Mouse (Mus musculus) layer of hippocampus, adult 9-11 months (tissue): Measurements from ENCODE around the gene Vti1b.
"Not testable (repeated sequence)": the region's sequence is repeated elsewhere in the genome, so short reads cannot be mapped to it uniquely, and the experiment has no call there.

Experiments
- DNase-seq: peaks from one replicate; pipeline ENCODE4 v3.0.0; 2022

The Vti1b gene

DNA sequence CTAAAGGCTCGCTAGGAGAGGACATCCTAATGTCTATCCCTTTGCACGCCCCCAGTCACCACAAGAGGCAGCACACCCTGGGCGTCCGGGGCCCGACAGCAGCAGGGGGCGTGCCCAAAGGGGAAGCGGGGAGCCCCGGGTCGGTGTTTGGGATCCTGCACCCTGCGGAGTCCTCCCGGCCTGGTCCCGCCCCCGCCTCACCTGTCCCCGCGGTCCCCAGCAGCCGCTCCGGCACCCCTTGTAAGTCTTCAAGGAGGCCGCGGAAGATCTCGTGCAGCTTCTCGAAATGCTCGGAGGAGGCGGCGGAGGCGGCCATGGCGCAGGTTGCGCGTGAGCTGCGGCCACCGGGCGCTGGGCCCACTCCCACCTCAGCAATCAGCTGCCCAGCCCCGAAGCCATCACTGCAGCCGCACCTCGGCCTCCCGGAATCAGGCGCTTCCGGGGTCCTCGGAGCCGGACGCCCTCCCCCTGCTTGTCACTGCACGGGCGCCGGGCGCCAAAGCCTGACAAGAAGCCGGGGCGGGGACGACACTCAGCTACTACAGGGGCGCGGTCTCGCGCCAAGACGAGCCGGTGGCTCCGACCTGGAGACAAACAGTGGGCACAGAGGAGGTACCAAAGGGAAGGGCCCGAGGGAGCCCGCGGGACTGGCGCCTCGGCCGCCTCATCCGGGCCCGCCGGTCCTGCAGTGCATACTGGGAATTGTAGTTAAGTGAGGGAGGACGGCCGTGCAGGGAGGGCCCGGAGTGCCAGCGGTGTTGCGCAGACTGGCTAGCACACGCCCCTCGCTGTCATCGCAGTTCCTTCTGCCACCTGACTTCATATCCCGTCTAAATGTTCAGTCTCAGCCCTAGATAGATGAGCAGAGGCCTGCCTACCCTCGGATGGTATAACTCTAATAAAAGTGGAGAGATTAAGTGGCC lies at the start of gene Vti1b:
TSS of gene Vti1b (minus strand) at position 649 of the 923 bp plus-strand sequence.
- peak; percentile 93 for DNase-seq

DNA sequence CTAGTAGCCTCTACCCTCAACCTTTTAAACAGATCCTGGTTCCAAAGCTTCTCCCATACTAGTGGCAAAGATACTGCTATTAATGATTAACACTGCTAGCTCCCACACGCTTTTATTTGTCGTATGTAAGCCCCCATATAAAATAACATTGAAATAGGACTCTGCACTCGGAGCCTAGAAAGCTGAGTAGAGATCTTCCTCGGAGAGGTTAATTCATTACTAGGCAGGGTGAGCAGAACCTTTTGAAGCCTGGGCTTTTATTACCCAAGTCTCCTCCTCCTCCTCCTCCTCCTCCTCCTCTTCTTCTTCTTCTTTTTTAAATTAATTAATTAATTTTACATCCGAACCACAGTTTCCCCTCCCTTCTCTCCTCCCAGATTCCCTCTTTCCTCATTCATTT lies 45.0 kb upstream of the Vti1b start:
- no peak for DNase-seq

DNA sequence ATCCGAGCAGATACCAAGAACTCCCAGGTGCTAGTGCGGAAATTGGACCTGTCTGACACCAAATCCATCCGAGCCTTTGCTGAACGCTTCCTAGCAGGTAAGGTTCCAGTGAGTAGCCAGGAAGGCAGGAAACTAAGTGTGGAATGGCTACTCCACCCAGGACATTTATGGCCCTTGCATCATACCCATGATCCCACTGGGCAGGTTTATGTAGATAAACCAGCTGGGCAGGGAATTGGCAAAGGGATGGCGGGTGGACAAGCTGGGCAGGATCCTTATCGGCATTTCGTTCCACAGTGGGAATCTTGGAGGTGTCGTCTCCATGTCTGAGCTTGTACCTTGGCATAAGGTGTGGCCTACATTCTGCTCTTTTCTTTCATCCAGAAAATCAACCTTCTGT lies 39.0 kb upstream of the Vti1b start:
- no peak for DNase-seq

DNA sequence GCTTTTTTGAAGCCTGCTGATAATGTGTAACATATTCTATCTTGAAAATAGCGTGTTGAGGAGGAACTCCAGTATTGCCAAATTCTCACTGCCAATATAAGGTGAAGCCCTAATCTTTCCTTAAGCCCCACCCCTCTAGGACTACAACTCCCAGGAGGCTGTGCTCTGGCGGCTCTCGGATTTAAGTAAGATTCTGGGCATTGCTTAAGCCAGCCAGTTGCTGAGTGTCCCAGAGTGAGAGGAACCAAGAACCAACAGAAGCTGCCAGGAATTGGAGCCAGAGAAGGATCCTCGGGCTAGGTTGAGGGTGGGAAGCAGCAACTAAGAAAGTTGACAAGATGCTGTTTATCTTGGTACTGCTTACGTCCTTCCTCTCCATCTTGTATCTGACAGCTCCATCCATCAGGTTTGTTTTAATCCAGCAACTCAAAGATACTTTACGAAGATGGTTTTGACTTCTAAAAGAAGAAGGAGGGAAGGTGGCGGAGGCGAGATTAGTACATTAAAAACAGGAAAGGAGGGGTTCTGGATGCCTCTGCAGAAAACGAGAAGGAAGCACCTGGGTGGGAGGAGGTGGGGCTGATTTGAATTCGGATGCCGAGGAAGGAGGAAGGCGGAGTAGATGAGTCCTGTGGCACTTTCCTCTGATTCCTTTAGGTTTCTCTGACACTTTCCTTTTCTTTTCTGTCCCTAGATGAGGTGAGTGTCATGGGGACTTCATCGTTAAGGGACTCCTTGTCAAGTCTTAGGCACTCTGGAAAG lies 36.4 kb upstream of the Vti1b start, which contains the start of gene Rdh12:
TSS of gene Rdh12 (plus strand) at position 212 of the 762 bp plus-strand sequence.
- DNase-seq: peak; percentile 23

DNA sequence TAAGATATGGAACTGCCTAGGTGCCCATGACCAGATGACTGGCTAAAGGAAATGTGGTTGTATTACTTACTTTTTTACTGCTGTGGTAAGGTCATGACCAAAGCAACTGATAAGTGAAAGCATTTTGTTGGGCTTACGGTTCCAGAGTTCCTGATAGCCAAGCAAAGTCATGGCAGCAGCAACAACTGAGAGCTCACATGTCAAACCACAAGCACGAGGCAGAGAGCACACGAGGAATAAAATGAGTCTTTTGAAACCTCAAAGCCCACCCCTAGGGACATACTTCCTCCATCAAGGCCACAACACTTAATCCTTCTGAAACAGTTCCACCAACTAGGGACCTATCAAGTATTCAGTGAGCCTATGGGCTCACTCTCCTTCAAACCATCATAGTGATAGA lies 29.4 kb upstream of the Vti1b start:
- no peak for DNase-seq

DNA sequence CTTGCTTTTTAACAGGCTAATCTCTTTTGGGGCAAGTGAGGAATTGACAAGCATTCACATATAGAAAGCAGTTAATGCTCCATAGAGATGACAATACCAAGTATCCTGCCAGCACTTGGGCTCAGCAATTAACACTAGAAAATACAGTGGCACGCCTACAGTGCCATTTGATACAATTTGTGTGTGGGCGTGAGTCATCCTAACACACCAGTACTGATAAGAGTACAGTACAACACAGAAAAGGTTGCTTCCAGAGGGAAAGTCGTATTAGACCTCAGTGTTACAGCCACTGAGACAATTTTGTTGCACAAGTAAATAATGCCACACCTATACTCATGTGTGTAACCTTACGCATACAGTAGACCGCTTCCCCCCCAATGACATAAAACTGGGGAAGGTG lies 24.6 kb upstream of the Vti1b start:
- peak; percentile 71 for DNase-seq

DNA sequence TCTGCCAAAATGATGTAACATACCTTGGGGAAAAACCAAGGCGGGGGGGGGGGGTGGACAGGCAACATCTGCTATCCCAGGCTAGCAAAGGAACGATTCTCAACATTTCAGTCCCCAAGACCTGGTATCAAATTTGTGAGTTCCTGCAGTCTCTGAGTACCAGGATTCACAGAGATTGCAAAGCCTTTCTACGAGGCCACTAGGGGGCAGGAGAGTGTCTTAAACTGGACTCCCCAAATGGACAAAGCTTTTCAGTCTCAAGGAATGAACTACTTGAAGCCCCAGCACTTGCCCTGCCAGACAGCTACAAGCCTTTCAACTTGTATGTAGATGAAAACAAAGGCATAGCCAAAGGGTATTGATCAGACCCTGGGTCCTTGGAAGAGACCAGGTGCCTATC lies 21.0 kb upstream of the Vti1b start:
- peak; percentile 70 for DNase-seq

DNA sequence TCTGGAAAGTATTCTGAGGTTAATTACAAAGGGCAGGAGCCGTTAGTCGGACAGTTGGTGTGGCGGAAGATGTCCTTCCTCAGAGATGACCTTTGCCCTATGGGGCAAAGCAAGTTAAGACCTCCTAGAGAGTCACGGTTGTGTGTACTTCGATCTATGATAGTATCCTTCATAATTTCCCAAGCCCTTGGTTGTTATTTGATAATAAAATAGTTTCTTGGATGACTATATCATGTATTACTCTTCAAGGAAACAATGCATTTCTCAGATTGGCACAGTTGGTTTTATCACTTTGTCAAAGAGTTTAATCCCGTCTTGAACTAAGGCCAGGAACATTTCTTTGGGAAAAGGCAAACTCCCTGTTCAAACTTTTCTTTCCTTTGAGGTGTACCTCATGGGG lies 19.7 kb upstream of the Vti1b start, which contains the start of gene Rdh11:
TSS of gene Rdh11 (minus strand) at position 101 of the 400 bp plus-strand sequence.
- DNase-seq: no peak

DNA sequence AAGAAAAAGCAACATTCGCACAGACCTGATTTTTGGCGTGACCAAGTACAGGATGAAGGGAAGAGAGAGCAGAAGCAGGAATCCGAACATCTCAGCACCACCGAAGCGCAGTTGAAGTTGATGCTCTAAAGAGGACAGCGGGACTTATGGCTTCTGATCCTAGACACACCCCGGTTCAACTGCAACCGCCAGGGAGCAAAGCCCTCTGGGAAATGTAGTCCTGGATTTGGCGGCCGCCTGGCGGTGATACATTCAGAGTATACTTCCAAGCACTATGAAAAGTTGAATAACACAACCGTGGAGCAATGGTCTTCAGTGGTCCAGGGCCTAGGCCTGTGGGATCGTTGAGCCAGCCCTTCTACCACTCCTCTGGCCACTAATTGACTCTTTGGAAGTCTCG lies 19.2 kb upstream of the Vti1b start:
- peak; percentile 75 for DNase-seq

DNA sequence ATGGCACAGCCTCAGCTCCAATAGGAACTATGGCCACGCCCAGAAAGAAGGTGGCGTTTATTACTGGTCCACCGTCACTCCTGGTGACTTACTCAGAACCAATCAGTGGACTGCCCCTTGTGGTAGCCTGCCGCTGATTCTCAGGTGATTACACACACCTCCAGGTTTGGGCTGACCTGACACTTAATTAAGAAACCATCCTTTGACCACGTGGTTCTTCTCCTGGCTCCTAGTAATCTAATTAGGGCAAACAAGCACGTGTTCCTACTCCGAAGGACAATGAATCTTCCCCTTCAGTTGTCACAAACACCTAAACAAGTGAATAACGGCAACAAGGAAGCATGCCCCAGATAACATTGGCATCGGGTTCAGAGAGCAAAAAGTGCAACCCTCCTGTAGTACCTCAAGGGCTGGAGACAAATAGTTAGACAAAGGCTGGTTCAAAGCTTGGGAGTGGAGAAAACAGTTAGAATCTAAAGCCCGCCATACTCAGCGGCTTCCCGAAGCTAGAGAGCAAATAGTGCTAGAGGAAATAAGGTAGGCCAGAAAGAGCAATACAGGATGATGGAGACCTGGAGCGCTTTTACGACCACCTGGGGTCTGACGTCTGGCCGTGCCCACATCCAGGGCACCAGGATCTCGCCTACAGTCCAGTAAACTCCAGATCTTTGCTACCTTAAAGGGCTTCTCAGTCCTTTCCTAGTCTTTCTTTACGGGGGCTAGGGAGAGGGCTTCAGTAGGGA lies 18.6 kb upstream of the Vti1b start:
- peak; percentile 77 for DNase-seq

DNA sequence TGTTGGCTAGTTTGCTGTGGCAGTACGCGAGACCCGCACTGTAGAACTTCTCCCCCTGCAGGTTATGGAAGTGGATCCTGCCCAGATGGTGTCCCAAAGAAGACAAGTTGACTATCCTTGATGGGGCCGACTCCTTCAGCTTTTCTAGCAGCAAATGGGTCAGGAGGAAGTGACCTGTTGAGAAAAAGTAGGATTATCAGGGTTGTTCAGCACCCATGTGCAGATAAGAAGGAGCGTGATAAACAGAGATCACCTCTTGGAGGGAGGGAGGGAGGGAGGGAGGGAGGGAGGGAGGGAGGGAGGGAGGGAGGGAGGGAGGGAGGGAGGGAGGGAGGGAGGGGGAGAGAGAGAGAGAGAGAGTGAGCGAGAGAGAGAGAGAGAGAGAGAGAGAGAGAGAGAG lies 12.7 kb upstream of the Vti1b start:
- DNase-seq: not testable (repeated sequence)

DNA sequence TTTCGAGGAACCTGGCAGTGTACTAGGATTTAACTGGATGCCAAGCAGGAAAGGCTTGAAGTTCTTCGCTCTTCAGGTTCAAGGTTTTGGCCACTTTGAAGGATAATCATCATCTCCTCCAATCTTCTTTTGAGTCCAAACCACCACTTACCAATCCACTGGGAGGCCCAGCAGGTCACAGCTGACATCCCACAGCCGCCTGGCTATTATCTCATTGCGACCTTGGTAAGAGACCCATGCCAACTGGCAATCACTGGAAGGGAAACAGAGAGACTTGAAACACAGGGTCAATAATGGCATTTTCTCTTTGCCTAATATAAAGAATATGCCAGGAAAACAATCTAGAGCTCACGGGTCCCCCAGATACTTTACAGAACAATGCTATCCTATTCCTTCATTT lies 3.5 kb upstream of the Vti1b start:
- no peak for DNase-seq

DNA sequence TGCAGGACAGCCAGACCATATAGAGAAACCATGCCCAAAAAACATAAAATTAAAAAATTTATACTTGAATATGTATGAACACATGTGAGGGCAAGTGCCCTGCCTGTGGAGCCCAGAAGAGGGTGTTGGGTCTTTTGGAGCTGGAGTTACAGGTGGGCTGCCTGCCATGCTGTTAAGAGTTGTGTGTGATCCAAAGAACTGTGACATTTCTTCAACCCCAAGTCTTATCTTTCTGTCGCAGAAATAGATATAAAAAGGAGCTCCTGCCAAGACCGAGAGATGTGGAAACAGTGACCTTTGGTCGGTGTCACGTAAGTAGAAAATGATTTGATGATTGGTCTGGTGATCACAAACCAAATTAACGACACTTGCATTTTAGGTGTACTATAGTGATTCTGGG lies 1.3 kb upstream of the Vti1b start:
- DNase-seq: no peak

DNA sequence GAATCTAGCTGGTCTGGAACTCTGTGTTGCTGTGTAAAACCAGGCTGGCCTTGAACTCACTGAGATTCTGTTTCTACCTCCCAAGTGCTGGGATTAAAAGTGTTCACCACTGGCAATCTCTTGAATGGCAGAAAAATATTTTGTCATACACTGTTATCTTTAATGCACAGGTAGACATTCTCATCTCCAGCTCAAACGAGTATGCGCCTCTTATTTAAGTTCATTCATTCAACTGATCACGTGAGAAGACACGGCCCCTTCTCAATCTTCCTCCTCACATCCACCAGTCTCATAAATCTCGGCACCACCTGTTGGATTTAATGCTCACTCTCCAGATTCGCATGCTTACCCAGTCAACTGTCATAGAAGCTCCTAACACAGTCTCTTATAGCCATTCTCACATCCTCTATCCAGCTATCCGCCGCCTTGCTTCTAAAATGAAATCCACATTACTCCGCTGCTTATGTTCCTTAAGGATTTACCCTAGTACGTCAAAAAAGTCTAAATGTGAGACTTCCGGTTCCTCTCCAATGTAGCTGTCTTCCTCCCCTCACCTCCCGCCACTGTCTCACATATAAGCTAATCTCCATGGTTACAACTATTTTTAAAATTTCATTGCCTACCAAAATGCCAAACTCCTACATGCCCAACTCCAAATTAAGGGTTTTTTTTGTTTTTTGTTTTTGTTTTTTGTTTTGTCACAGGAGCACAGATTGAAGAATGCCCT lies 1.0 kb downstream of the Vti1b start:
- DNase-seq: no peak

DNA sequence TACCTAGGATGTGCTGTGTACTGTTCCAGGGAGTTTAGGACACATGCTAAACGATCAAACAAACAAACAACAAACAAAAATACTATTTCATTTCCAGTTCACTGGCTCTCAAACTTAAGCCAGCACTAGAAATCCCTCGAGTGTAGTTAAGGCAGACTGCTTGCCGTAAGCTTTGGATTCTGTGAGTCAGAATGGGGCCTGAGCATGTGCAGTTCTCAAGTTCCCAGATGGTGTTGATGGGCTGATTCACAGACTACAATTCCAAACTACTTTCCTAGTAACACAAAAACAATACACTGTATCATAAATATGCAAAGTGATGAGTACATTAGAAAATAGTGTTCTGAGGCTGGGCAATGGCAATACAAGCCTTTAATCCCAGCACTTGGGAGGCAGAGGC lies 2.0 kb downstream of the Vti1b start:
- DNase-seq: peak; percentile 47

DNA sequence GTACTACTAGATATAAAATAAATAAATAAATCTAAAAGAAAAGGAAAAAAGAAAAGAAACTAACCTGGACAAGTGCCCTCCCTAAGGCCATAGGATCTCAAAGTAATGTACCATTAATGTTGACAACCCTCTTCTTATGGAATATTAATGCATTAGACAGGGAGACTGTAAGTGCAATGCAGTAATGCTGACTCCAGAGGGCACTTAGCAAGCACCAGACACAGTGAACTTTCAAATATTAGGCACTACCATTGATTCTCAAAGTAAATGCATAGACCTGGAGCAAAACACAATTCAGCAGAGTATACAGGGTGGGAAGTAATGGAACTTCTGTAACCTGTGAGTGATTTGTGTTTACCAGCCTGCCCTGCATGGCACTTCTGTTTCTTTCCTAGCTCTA lies 3.3 kb downstream of the Vti1b start:
- no peak for DNase-seq

DNA sequence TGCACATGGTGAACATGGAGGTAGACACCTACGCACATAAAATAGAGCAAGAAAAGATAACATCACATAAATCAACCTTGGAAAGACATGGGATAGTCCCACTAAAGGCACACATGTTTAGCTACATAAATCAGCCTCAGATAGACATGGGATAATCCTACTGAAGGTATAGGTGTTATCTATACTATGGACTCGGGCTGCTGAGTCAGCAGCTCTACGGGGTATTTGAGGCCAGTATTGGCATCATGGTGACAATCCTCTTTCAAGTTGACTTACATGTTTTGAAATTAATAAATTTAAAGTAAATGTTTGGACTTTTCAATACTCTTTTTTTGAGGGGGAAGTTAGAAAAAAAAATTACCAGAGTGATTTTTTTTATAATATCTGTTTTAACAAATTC lies 9.6 kb downstream of the Vti1b start:
- DNase-seq: no peak

DNA sequence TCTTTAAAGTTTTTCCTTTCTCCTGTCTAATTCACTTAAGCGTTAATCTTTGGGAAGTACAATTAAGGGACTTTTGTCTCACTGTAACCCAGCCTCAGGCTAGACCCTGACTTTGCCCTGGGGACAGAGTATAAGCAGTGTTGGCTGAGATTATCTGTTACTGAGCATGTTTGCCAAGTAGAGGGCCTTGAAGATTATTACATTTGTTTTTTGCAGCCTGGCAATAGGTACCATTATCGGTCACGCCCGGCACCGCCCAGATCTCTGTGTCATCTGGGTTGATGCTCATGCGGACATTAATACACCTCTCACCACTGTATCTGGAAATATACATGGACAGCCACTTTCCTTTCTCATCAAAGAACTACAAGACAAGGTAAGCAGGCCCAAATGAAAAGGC lies 22.8 kb downstream of the Vti1b start:
- DNase-seq: no peak

DNA sequence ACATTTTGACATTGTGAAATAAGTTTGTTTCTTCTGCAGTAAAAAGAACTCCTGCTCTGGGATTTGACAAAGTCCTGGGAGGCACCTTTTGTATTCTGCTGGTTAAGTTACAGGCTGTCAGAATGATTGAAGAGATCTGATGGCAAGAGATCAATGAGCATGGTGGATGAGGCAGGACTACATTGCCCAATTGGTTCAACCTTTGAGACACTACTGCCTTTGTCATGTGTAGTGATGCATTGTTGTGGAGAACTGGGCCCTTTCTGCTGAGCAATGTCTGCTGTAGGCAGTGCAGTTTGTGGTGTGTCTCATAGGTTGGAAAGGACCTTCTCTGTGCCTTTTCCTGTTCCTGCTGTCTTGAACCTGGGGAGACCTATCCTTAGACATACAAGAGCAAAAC lies 31.1 kb downstream of the Vti1b start:
- DNase-seq: no peak

DNA sequence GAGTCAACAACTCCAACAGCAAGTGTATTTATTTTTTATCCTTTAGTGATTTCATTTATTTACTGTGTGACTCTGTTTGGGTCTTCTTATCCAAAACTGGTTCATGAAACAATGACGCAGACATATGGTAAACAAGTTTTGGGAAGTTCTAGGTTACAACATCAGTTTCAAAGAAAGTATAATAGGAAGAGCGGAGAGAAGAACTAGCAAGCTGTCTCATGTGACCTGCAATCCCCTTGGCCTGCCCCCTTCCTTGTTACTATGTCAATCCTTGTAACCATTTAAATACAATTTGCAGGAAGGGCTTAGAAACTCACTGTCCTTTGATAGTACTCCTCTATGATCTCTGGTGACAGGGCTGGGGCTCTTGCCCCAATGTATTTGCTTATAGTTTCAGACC lies 31.7 kb downstream of the Vti1b start:
- DNase-seq: no peak

DNA sequence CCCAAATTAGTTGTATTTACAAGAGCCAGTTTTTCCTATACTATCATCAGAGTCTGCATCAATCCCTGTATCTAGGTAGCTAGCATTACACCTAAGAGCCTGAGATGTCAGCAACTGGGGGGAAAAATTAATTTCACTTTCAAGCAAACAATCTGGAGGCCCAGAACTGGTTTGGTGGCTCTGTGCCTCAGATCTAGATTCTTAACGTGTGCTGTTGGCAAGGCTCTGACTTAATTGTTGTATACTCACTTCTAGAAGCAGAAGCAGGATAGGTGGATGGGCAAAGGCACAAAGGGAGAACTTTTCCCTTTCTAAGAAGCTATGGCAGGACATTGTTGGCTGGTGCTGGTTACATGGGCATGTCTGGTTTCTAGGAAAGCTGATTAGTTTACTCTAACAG lies 33.0 kb downstream of the Vti1b start:
- DNase-seq: no peak

DNA sequence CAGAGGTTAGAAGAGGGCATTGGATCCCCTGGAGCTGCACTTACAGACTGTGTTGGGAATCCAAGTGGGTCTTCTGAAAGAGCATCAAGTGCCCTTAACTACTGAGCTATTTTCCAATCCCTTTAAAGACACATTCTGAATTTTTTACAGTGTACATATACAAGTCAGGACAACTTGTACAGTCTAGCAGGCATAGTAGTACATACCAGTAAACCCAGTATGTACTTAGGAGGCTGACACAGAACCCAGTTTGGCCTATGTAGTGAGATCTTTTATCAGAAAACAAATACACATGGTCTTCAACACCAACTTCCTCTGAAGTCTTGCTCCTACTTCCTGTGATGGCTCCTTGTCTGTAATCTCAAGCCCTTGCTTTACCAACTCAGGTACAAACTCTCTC lies 33.5 kb downstream of the Vti1b start:
- no peak for DNase-seq

DNA sequence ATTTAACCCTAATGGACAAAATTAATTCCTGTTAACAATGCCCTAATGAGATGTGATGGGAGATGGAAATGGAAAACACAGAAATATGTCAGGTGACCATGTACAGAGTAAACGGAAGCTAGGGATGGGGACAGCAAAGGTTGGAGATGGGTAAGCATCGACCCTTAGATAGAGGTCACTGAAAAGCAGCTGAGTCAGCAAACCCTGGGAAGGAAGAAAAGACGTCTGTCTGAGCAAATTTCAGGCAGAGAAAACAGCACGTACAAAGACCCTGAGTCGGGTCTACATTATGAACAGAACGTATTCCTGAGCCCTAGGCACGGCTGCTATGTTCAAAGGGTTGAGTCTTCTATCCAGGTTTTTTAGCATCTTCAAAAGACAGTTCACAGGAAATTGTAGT lies 35.5 kb downstream of the Vti1b start:
- DNase-seq: no peak
